8 mouse cellular contexts compared by ENCODE assay signal in genomic region chr3:97824744-97825143, GRCm38 (mm10).
DNase-seq lines count a peak whose midpoint lies in the region; ATAC-seq lines count a peak whose summit lies in the region.

No protein-coding gene starts in this region.

- peak overlapping the region; percentile 98 for H3K27ac ChIP-seq in heart, embryonic 13.5 days (replicated peaks)
- no peak overlapping the region for H3K27ac ChIP-seq in limb, embryonic 15.5 days

- peak; percentile 27; the same call in 1 of the 2 replicates for ATAC-seq in heart, embryonic 13.5 days (ENCODE audit: extremely low read depth, insufficient number of reproducible peaks, low FRiP score, low TSS enrichment)
- no peak for ATAC-seq in limb, embryonic 15.5 days (ENCODE audit: insufficient number of reproducible peaks, low FRiP score, low TSS enrichment, low read depth)

- H3K9ac ChIP-seq in heart, embryonic 13.5 days = peak overlapping the region; percentile 89
- no peak overlapping the region for H3K9ac ChIP-seq in limb, embryonic 15.5 days

- no peaks in the 10 kb centered on the region for H3K9me3 ChIP-seq in heart, embryonic 13.5 days
- no peaks in the 10 kb centered on the region for H3K9me3 ChIP-seq in limb, embryonic 15.5 days

- H3K27me3 ChIP-seq in heart, embryonic 13.5 days (replicated peaks) = peaks cover 18% of the 10 kb centered on the region
- H3K27me3 ChIP-seq in limb, embryonic 15.5 days = peaks cover 12% of the 10 kb centered on the region; the same call in 1 of the 2 replicates

- WGBS in heart, embryonic 13.5 days = 1% methylated on average over 4 of the region's 5 CpGs
- 3% methylated on average over 4 of the region's 5 CpGs for WGBS in limb, embryonic 15.5 days

- peaks cover 55% of the 10 kb centered on the region for H3K4me1 ChIP-seq in heart, embryonic 13.5 days
- H3K4me1 ChIP-seq in limb, embryonic 15.5 days = peaks cover 17% of the 10 kb centered on the region

- H3K4me3 ChIP-seq in heart, embryonic 13.5 days = peak overlapping the region; percentile 73
- peak overlapping the region; percentile 43 for H3K4me3 ChIP-seq in limb, embryonic 15.5 days

- DNase-seq in kidney, adult 18-20 months = peak; percentile 41
- DNase-seq in kidney, adult 8-10 months = no peak
- DNase-seq in skeletal muscle tissue, adult 2 months (ENCODE audit: low read depth, low spot score) = peak; percentile 85
- DNase-seq in frontal cortex, postnatal 36 days (ENCODE audit: low spot score in 2 of 2) = no peak
- no peak for DNase-seq in urinary bladder, postnatal 4 days (ENCODE audit: low spot score in 2 of 2)
- no peak for DNase-seq in urinary bladder, adult 18-20 months (ENCODE audit: low spot score in 2 of 2)

- peak overlapping the region; percentile 86 for H3K4me2 ChIP-seq in heart, embryonic 13.5 days
- H3K4me2 ChIP-seq in limb, embryonic 15.5 days = peak overlapping the region; percentile 87

- no peaks in the 10 kb centered on the region for H3K36me3 ChIP-seq in heart, embryonic 13.5 days
- H3K36me3 ChIP-seq in limb, embryonic 15.5 days = no peaks in the 10 kb centered on the region

Comparison
In these comparisons a context has a peak if more than half of its experiments do, and no peak if none do; other contexts are left out.
1. DNase-seq: peak in kidney, adult 18-20 months (single experiment) and skeletal muscle tissue, adult 2 months (single experiment); none in kidney, adult 8-10 months (0 of 2), frontal cortex, postnatal 36 days (0 of 2), urinary bladder, postnatal 4 days (0 of 2) and urinary bladder, adult 18-20 months (0 of 2).